Mouse (Mus musculus): ENCODE results near the gene Slco2b1. TPM values are rescaled to one million over a fixed set of nuclear protein-coding genes. Genes with fewer than 3 reads are reported as not detected.

Slco2b1 gene
- total RNA-seq, 4 experiments from 2014 or later = 11.9 to 20.5 (median 16.2) TPM

- no peak for DNase-seq (ENCODE audit: low spot score in 2 of 2)
Observed at GRCm38 (mm10) chr7:99654244-99654643, 56.9 kb downstream of the Slco2b1 start.

DNA sequence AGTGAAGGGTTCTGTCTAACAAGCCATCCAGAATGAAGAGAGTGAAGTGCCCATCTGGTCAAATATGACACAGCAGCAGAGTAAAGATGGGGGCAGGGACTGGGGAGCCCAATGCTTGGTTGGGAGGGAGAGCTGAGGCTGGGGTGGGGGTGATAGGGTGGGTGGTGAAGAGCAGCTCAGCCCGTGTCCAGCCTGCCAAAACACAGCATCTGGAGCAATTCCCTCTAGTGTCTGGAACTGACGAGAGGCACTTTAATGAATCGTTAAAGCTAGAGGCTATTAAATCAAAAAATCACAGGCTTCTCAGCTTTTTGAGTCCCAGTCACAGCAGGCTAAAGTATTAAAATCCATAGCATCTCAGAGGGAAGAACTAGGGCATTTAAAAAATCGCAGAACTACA lies 61.6 kb downstream of the Slco2b1 start:
- no peak for DNase-seq (ENCODE audit: low spot score in 2 of 2)

- DNase-seq (ENCODE audit: low spot score in 2 of 2) = no peak
Observed at GRCm38 (mm10) chr7:99648623-99649022, 62.5 kb downstream of the Slco2b1 start.

GRCm38 (mm10) chr7:99644701-99645100 lies 66.4 kb downstream of the Slco2b1 start:
- no peak for DNase-seq (ENCODE audit: low spot score in 2 of 2)

- DNase-seq (ENCODE audit: low spot score in 2 of 2) = no peak
Observed at GRCm38 (mm10) chr7:99642078-99642477, 69.1 kb downstream of the Slco2b1 start.

DNA sequence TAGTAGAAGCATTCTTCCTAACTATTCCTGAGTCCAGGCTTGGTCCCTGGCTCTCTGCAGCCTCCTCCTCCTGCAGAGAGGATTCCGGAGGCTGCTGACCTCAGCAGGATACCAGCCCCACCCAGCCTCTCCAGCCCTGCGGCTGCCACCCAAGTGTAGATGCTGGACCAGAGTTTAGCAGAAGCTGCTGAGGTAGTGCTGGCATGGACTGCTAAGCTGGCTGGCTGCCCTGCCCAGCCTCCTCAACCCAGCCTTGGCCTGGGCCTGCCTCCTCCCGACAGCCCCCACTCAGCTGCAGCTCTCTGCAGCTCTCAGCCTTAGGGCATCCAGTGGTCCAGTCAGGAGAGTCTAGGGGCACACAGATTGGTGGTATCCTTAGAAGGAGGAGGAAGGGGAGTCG lies 69.9 kb downstream of the Slco2b1 start:
- DNase-seq (ENCODE audit: low spot score in 2 of 2) = no peak

- no peak for DNase-seq (ENCODE audit: low spot score in 2 of 2)
Observed at GRCm38 (mm10) chr7:99633966-99634665, 77.0 kb downstream of the Slco2b1 start.

- DNase-seq (ENCODE audit: low spot score in 2 of 2) = no peak
Observed at GRCm38 (mm10) chr7:99632286-99632685, 78.9 kb downstream of the Slco2b1 start.

DNA sequence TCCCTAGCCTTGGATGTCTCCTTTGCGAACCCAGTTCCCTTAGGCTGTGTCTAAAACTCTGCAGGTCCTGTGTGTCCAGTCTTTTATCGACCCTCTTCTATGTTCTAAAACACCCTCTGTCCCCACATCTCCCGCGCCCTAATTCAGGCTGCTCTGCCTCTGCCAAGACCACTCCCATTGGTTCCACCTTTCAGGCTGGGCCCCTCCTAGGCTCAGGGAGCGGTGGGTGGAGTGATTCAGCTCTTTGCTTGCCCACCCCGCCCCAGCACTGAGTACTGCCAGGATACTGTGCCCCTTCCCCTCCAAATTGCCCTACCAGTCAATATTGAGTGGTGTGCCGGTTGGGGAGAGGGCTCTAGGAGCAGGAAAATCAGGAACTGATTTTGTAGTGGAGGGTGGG lies 83.8 kb downstream of the Slco2b1 start:
- DNase-seq (ENCODE audit: low spot score in 2 of 2) = no peak

DNA sequence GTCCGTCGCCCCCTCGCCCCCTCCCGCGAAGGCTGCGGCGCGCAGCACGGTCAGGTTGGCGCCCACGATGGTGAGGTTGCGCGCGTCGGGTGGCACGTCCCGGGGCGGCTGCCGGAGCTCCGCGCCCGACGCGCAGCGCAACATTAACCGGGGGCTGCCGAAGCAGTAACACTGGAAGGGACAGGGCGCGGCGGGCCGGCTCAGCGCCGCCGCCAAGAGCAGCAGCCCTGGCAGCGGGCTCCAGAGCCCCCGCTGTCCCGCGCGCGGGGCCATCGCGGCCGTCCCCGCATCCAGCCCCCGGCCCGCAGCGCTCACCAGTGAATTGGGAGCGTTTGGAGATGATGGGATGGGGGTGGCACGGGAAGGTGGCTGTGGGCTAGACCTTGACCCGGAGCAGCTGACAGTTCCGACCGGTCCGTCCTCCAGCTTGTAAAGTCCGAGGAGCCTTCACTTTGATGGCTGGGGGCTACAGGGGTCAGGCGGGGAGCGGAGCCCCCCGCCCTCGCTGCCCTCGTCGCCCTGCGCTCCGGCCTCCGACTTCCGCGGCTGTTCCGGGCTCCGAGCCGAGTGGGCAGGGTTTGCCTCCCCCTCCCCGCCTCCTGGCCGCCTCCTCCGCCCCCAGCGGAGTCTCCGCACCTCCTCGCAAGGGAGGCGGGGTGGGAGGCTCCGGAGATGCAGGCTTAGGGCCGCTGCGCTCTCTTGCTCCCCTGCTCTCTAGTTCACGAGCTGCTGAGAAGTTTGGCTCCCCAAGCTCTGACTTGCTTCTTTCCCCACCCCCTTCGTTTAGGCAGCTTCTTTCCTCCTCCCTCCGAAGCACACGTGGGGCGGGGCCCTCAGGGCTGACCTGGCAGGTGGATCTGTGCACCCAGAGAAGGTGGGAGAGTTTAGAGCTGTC lies 84.5 kb downstream of the Slco2b1 start, which contains the start of gene Tpbgl:
Gene Tpbgl (minus strand): TSS at position 728 of the 895 bp plus-strand sequence.
- DNase-seq (ENCODE audit: low spot score in 2 of 2) = no peak

DNA sequence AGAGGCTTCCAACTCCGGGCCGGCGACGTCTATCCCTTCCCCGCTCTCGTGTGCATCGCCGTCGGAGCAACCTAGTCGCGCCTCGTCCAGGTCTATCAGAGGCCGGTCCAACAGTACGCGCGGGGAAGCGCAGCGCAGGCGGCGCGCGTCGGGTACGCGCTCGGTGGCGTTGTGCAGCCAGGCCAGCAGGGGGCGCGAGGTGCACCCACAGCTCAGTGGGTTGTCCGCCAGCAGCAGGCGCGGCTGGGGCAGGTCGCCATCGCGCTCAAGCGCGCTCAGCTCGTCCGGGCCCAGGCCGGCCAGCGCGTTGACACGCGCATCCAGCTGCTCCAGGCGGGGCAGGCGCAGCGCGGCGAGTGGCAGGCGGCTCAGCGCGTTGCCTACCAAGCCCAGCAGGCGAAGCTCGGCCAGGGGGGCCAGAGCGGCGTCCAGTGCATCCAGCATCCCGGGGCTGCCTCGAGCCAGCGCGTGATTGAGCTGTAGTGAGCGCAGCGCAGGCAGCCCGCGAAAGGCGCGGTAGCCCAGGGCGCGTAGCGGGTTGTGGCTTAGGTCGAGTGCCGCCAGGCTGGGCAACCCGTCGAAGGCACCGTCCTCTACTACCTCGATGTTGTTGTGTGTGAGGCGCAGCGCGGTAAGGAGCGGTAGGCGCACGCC lies 85.3 kb downstream of the Slco2b1 start:
- peak; percentile 56 to 77 for DNase-seq (ENCODE audit: low spot score in 2 of 2)

DNA sequence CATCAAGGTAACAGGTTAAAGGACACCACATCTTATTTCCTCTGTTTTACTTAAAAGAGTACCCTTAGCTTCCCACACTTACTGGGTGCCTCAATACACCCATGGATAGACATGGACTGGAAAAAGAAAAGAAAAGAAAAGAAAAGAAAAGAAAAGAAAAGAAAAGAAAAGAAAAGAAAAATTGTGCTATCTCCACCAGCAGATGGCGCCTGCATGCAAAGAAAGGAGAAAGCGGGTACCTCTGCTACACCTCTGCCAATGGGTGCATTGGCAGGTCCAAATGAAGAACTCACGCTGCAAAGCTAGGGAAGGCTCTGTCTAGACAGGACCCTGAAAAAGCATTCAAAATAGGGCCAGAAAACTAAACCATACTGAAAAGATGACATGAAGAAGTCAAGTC lies 92.3 kb downstream of the Slco2b1 start:
- DNase-seq (ENCODE audit: low spot score in 2 of 2) = no peak

- DNase-seq (ENCODE audit: low spot score in 2 of 2) = no peak
Observed at GRCm38 (mm10) chr7:99618264-99618663, 92.9 kb downstream of the Slco2b1 start.

Other genes starting within 250 kb of the Slco2b1 start
- 1 to 10 TPM; 1.5 to 4.9 (median 3.7) TPM for gene Klhl35, start 245.3 kb downstream of the Slco2b1 start, total RNA-seq (2022)
- 100 to 1,000 TPM; 240 to 334 (median 272) TPM for gene Rps3, start 227.6 kb downstream of the Slco2b1 start, total RNA-seq (2022)
- gene Arrb1, start 175.9 kb downstream of the Slco2b1 start, total RNA-seq (2022) = 100 to 1,000 TPM; 168 to 199 (median 184) TPM
- gene Tpbgl, start 84.2 kb downstream of the Slco2b1 start, total RNA-seq (2022) = 1 to 10 TPM; 3.8 to 6.5 (median 4.7) TPM
- under 1 TPM in 1 of 4 experiments, not detected in 3; 0.46 TPM for gene Olfr520, start 18.9 kb upstream of the Slco2b1 start, total RNA-seq (2022)
- gene Olfr521, start 52.2 kb upstream of the Slco2b1 start, total RNA-seq (2022) = not detected
- 1 to 10 TPM; 2.9 to 5.0 (median 4.2) TPM for gene Neu3, start 117.1 kb upstream of the Slco2b1 start, total RNA-seq (2022)
- 1 to 10 TPM; 1.2 to 2.2 (median 1.4) TPM for gene Xrra1, start 147.8 kb upstream of the Slco2b1 start, total RNA-seq (2022)
- 10 to 100 TPM; 93.8 to 95.8 (median 95.0) TPM for gene Spcs2, start 152.1 kb upstream of the Slco2b1 start, total RNA-seq (2022)